Mouse (Mus musculus): ENCODE measurements around the gene Tpt1.

DNA sequence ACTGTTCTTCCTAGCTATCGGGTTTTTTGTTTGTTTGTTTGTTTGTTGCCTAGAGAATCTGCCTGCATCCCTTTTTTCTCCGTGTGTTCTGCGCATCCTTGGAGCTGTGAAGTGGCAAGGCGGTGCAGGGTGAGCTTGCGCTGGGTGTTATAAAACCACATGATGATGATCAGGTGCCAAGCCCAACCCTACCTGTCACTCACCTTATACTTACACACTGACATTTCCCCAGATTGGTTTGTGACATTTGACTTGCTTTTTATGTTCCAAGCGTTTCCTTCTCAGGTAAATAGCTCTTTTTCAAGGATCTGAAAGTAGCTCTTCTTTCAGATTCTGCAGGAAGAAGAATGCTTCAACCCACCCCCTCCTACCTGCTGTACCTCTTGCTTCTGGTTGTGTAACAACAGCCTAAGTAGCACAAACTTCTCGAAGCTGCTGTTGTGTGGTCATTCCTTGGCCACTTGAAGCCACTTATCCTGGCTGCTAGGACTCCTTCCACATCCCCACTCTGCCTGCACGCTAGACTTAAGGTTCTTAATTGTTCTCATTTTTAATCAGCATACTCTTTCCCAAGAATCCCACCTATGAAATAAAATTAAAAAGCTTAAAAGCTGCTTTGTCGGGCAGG, 21.9 kb downstream of the Tpt1 start:
- TF ChIP-seq POLR2A (IDR thresholded peaks at IDR 0.05; ENCODE audit: insufficient read depth, low read depth, low read length) (no peak), CTCF (IDR thresholded peaks at IDR 0.05; ENCODE audit: insufficient read depth, low read depth, low read length) (no peak)
